Mouse (Mus musculus) intestine, embryonic 14.5 days (tissue): ENCODE data around the gene Uqcc3. TPM values are rescaled to one million over a fixed set of nuclear protein-coding genes. Genes with fewer than 3 reads are reported as not detected.
A peak's percentile ranks its signal among the peaks of the same experiment; 100 is the strongest.
"Not testable (repeated sequence)": the region's sequence is repeated elsewhere in the genome, so short reads cannot be mapped to it uniquely, and the experiment has no call there.

ENCODE experiments used
- ATAC-seq: fragments of 200-750 bp; cut with Nextera tagmentation; replicated peaks from 2 replicates; pipeline ENCODE4 v1.8.0; 2017; ENCODE audit warnings: low read depth, moderate number of reproducible peaks, moderate TSS enrichment, moderate library complexity; ENCODE audit not compliant: low FRiP score, low TSS enrichment
- DNase-seq: peaks from one replicate; pipeline ENCODE4 v3.0.0-alpha.2; 2018; ENCODE audit warnings: low spot score
- H3K27ac ChIP-seq: fragments of 300-500 bp; sonication (generic); 2 replicates; pipeline ENCODE4 v1.5.1; 2014; ENCODE audit warnings: low read depth, mild to moderate bottlenecking, control low read depth
- H3K27me3 ChIP-seq: fragments of 300-500 bp; sonication (generic); replicated peaks from 2 replicates; pipeline ENCODE4 v1.6.1; 2014; ENCODE audit warnings: low read length, control low read depth; ENCODE audit not compliant: control insufficient read depth, insufficient read depth
- H3K36me3 ChIP-seq: fragments of 300-500 bp; sonication (generic); 2 replicates; pipeline ENCODE4 v1.6.1; 2014; ENCODE audit warnings: low read length, control low read depth; ENCODE audit not compliant: control insufficient read depth, insufficient read depth
- H3K4me1 ChIP-seq: fragments of 300-500 bp; sonication (generic); replicated peaks from 2 replicates; pipeline ENCODE4 v1.6.1; 2014; ENCODE audit warnings: low read length, control low read depth, mixed read lengths; ENCODE audit not compliant: control insufficient read depth, insufficient read depth
- H3K4me2 ChIP-seq: fragments of 300-500 bp; sonication (generic); 2 replicates; pipeline ENCODE4 v1.6.1; 2014; ENCODE audit warnings: low read length
- H3K4me3 ChIP-seq: fragments of 300-500 bp; sonication (generic); 2 replicates; pipeline ENCODE4 v1.5.1; 2014; ENCODE audit warnings: low read depth, low read length, control low read depth, mixed read lengths
- H3K9ac ChIP-seq: fragments of 300-500 bp; sonication (generic); 2 replicates; pipeline ENCODE4 v1.6.1; 2014; ENCODE audit warnings: mild to moderate bottlenecking, low read length
- H3K9me3 ChIP-seq: fragments of 300-500 bp; sonication (generic); 2 replicates; pipeline ENCODE4 v1.6.1; 2016; ENCODE audit warnings: low read length, control low read depth; ENCODE audit not compliant: control insufficient read depth
- WGBS: fragments of 180-500 bp; shearing (Covaris S2); extraction: QIAGEN DNeasy Blood & Tissue Kit; methylation state at CpG from one replicate; pipeline ENCODE4 v1.1.7; 2014; 5-methylcytosine and 5-hydroxymethylcytosine counted together
- polyA plus RNA-seq: library from polyadenylated mRNA; unstranded; fragments of >200 nt; fragmentation: Nextera tagmentation; extraction: Ambion mirVana; gene quantifications from 2 replicates; pipeline ENCODE4 v1.2.1, GENCODE M21; 2014

Uqcc3 gene
- polyA plus RNA-seq, 1 experiment from 2014 or later, result 57.1 TPM

DNA sequence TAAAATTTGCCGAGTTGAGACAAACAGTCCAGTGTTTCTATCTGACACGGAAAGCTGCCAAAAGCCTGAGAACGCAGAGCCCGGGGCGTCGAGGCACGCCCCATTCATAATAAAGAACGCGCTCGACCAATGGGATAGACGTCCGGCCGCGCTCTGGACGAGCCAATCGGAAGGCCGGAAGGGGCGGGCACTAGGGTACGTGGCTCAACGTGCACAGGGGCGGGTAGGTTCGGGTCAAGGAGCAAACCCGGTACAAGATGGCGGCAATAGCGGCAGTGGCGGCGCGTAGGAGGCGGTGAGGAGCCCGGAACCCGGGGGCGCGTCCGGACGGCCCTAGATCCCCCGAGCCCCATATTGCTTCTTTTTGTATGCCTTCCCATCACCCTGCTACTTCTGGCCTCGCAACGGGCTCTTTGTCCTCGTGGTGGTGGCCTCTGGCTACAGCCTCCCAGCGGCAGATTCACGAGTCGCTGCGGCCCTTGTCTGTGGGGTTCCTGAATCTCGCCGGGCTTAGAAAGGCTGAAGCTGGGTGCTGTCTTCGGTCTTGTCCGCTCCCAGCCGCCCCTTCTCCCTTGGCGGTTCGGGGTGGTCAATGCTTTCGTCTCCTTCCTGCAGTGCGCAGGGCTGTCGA is 17.3 kb upstream of the Uqcc3 start, which contains the start of gene Ganab:
Gene Ganab, plus strand, starts transcription at position 207 of the 631 bp plus-strand sequence.
- H3K4me1 ChIP-seq, result peaks cover 21% of the 10 kb centered on the region
- DNase-seq, result peak; percentile 95
- H3K4me3 ChIP-seq, result peak within 1 kb of the TSS; percentile 96
- H3K36me3 ChIP-seq, result peaks cover 37% of the 10 kb centered on the region
- H3K9ac ChIP-seq, result peak within 1 kb of the TSS; percentile 97
- no peaks in the 10 kb centered on the region for H3K9me3 ChIP-seq
- peak; percentile 98 for ATAC-seq
- H3K27me3 ChIP-seq, result no peaks in the 10 kb centered on the region
- WGBS, result under 1% methylated on average over 53 of the region's 53 CpGs
- peak within 1 kb of the TSS; percentile 85 for H3K4me2 ChIP-seq
- peak within 1 kb of the TSS; percentile 84 for H3K27ac ChIP-seq

DNA sequence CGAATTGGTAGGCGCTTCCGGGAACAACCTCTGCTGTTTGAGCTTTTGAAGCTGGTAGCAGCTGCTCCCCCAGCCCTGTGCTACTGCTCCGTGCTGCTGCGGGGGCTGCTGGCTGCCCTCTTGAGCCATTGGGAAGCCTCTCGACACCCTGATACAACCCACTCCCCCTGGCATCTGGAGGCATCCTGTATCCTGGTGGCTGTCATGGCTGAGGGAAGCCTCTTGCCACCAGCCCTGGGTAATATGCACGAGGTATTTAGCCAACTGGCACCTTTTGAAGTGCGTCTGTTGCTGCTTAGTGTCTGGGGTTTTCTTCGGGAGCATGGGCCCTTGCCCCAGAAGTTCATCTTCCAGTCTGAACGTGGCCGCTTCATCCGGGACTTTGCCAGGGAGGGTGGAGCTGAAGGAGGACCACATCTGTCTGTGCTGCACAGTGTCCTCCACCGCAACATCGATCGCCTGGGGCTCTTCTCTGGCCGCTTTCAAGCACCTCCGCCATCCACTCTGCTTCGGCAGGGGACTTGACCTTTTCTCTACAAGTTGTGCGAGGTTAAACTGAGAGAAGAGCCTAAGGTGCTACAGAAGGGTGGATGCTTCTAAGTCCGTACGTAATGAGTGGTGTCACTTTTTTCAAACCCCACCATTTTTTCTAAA is 16.6 kb upstream of the Uqcc3 start:
- WGBS, result 25% methylated on average over 21 of the region's 21 CpGs
- peak; percentile 66 for DNase-seq

DNA sequence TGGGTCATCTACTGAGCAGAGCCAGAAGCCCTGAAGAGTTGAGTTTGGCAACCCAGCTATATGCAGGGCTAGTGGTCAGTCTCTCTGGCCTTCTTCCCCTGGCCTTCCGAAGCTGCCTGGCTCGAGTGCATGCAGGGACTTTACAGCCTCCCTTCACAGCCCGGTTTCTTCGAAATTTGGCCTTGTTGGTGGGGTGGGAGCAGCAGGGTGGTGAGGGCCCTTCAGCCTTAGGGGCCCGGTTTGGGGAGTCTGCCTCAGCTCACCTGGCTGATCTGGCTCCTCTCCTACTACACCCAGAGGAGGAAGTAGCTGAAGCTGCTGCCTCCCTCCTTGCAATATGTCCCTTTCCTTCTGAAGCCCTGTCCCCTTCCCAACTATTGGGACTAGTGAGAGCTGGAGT is 15.5 kb upstream of the Uqcc3 start:
- H3K9ac ChIP-seq, H3K4me2 ChIP-seq, DNase-seq, H3K9me3 ChIP-seq, H3K27ac ChIP-seq, ATAC-seq, H3K27me3 ChIP-seq, H3K4me3 ChIP-seq: not testable (repeated sequence)
- Histone ChIP-seq H3K4me1 (peaks cover 21% of the 10 kb centered on the region), H3K36me3 (peaks cover 32% of the 10 kb centered on the region)
- 88% methylated on average over 5 of the region's 5 CpGs for WGBS

More for the DNA sequence above, 16.6 kb upstream of the Uqcc3 start:
- Histone ChIP-seq H3K4me2 (peak overlapping the region; percentile 58), H3K4me1 (peaks cover 21% of the 10 kb centered on the region), H3K27ac (peak overlapping the region; percentile 84), H3K36me3 (peaks cover 33% of the 10 kb centered on the region), H3K4me3 (peak overlapping the region; percentile 96), H3K9ac (peak overlapping the region; percentile 97)
- H3K9me3 ChIP-seq, H3K27me3 ChIP-seq: not testable (repeated sequence)
- peak; percentile 30 for ATAC-seq

DNA sequence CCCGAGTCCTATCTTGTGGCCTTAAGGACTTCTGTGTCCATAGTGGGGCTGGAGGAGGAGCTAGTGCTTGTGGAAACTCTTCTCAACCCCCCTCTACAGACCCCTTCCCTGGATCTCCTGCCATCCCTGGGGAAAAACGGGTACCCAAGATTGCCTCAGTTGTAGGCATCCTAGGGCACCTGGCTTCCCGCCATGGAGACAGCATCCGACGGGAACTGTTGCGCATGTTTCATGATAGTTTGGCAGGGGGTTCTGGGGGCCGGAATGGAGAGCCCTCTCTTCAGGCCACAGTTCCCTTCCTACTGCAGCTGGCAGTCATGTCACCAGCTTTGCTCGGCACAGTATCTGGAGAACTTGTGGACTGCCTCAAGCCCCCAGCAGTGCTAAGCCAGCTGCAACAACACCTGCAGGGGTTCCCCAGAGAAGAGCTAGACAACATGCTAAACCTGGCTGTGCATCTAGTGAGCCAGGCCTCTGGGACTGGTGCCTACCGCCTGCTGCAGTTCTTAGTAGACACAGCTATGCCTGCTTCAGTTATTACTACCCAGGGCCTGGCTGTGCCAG is 14.8 kb upstream of the Uqcc3 start:
- Histone ChIP-seq H3K4me2 (no peak overlapping the region), H3K36me3 (peaks cover 38% of the 10 kb centered on the region), H3K9ac (no peak overlapping the region), H3K9me3 (no peaks in the 10 kb centered on the region), H3K27me3 (no peaks in the 10 kb centered on the region), H3K4me3 (no peak overlapping the region), H3K27ac (no peak overlapping the region), H3K4me1 (peaks cover 21% of the 10 kb centered on the region)
- 92% methylated on average over 9 of the region's 9 CpGs for WGBS
- ATAC-seq (no peak), DNase-seq (no peak)

DNA sequence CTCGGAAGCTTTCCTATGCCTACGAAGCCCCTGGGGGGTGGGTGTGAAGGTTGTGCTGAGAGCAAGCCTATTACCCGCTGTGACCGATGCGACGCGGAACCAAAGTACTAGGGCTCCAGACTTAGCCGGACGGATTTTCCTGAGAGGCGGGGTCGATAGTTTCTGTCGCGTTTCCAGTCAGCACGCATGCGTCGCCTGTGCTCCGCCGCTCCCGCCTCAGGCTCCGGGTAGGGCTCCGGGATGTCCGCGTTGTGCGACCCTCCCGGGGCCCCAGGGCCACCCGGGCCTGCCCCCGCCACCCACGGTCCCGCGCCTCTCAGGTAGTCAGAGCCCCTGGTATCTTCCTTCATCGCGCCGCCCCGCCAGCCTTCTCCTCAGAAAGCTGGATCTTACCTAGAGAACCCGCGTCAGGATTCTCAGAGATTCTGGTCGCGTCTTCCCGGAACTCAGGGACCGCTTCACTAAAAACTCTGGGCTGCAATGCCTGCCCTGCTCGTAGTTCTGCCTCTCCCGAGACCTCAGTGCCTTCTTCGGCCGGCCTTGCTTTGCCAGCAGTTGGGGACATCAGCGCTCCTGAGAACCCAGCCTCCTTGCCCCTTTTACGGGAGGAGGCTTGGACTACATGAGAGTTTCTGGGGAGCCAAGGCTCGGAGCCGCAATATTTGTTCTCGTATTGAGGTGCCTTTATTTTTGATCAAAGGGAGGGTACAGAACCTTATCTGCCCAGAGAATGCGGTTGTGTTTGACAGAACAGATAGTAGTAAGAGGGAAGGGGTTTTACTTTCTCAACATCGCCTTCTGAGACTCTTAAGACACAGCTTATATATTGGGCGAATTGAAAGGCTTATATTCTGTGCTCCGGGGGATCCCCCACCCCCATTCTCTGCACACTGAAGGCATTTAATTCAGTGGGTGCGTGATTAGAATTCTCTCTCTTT is 12.4 kb upstream of the Uqcc3 start, which contains the start of gene Ints5:
Gene Ints5, plus strand, starts transcription at position 177 of the 938 bp plus-strand sequence.
- peak within 1 kb of the TSS; percentile 92 for H3K4me2 ChIP-seq
- H3K4me1 ChIP-seq, result peaks cover 12% of the 10 kb centered on the region
- WGBS, result 2% methylated on average over 54 of the region's 54 CpGs
- H3K4me3 ChIP-seq, result peak within 1 kb of the TSS; percentile 91
- H3K27me3 ChIP-seq, result no peaks in the 10 kb centered on the region
- DNase-seq (peak; percentile 94), ATAC-seq (peak; percentile 41)
- H3K9ac ChIP-seq, result peak within 1 kb of the TSS; percentile 64
- H3K27ac ChIP-seq, result peak within 1 kb of the TSS; percentile 60
- H3K36me3 ChIP-seq, result peaks cover 41% of the 10 kb centered on the region
- no peaks in the 10 kb centered on the region for H3K9me3 ChIP-seq

DNA sequence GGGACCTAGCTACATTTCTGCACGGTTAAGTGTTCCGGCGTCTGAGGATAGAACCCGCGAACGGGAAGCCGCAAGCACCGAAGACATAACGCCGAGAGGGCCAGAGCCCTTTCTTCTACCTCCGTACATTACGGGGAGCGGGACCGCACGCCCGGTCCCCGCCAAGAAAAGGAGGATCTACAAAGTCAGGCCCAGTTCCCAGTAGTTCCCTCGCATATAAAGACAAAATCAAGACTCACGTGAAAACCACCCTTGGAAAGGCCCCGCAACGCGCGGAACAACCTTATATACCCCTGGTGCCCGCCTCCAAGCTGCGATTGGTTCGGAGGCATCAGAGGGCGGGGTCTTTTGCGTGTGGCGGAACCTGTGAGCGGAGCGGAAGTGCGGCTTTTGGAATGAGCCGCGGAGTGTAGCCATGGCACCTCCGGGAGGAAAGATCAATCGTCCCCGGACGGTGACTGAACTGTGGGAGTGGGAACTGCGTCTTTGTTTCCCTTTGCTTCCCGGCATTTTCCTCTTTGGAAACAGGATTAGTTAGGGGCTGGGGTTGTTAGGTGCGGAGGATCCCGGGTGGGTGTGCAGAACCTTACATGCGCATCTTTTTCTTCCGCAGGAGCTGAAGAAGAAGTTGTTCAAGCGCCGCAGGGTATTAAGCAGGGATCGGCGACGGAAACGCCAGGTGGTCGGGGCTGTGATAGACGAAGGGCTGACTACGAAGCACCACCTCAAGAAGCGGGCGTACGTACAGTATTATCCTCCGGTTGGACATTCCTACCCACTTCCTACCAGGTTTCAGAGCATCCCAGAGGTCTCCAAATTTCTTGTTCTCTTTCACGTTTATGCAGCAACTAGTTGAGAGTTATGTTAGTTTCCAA is 8.0 kb upstream of the Uqcc3 start, which contains the start of the genes 1810009A15Rik and Gm49416:
Gene 1810009A15Rik, plus strand, starts transcription at position 343 of the 875 bp plus-strand sequence.
Gene Gm49416, plus strand, starts transcription at position 416 of the 875 bp plus-strand sequence.
- peak; percentile 93 for ATAC-seq
- under 1% methylated on average over 58 of the region's 58 CpGs for WGBS
- peak within 1 kb of the TSS; percentile 88 for H3K27ac ChIP-seq

DNA sequence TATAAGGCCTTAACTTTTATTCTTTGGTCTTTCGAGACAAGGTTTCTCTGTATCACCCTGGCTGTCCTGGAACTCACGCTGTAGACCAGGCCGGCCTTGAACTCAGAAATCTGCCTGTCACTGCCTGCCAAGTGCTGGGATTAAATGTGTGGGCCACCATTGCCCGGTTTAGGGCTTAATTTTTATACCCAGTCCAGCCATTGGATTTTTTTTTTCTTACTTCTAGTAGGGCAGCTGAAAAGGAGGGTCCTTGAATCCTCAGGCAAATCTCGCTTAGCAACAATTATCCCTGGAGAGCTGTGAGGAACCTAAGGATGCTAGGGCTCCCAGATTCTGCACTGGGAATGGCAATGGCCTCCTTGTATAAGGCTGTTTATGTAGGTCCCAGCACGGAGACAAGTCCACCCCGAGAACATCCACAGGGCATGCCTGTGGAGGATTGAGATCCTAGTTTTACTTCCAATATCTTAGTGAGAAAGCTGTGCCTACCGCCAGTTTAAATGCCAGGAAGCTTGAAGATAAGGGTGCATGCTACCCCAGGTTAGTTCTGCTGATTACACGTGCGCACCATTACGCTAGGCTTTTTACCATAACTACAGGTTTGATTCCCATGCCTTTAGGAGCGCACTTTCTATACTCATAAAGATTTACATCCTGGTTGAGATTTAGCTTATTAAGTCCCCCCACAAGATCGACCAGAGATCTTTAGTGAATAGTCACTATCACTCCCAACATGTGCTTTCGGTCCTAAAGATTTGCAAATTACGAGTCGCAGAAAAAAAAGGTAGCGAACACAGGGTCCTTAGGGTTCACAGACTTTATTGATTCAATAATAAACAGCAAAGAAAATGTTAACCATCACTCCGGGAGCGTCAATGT is 7.1 kb upstream of the Uqcc3 start:
- Histone ChIP-seq H3K27me3 (no peaks in the 10 kb centered on the region), H3K36me3 (peaks cover 15% of the 10 kb centered on the region), H3K4me3 (peak overlapping the region; percentile 79), H3K4me2 (peak overlapping the region; percentile 85), H3K9me3 (no peaks in the 10 kb centered on the region), H3K4me1 (peaks cover 13% of the 10 kb centered on the region), H3K9ac (peak overlapping the region; percentile 97), H3K27ac (peak overlapping the region; percentile 88)
- DNase-seq, result peak; percentile 55
- ATAC-seq, result no peak
- 18% methylated on average over 19 of the region's 19 CpGs for whole genome bisulfite sequencing

More for the DNA sequence above, 8.0 kb upstream of the Uqcc3 start, which contains the start of the genes 1810009A15Rik and Gm49416:
- DNase-seq, result peak; percentile 97
- peak within 1 kb of the TSS; percentile 97 for H3K9ac ChIP-seq
- peaks cover 15% of the 10 kb centered on the region for H3K36me3 ChIP-seq
- no peaks in the 10 kb centered on the region for H3K27me3 ChIP-seq
- H3K4me3 ChIP-seq, result peak within 1 kb of the TSS; percentile 79
- H3K4me2 ChIP-seq, result peak within 1 kb of the TSS; percentile 85
- peaks cover 13% of the 10 kb centered on the region for H3K4me1 ChIP-seq
- no peaks in the 10 kb centered on the region for H3K9me3 ChIP-seq
